Mouse (Mus musculus): ENCODE results near the gene H2-Ke6. TPM values are rescaled to one million over a fixed set of nuclear protein-coding genes. Genes with fewer than 3 reads are reported as not detected.

H2-Ke6 gene
- polyA plus RNA-seq, 1 experiment from 2014 or later: 65.6 TPM

GRCm38 (mm10) chr17:34037241-34037640, 9.4 kb upstream of the H2-Ke6 start:
- H3K4me1 ChIP-seq: peaks cover 42% of the 10 kb centered on the region
- WGBS: 96% methylated on average over 7 of the region's 7 CpGs
- H3K4me2 ChIP-seq: no peak overlapping the region
- no peaks in the 10 kb centered on the region for H3K27me3 ChIP-seq (replicated peaks)
- H3K27ac ChIP-seq: no peak overlapping the region
- H3K36me3 ChIP-seq (replicated peaks): peaks cover 23% of the 10 kb centered on the region
- H3K4me3 ChIP-seq: no peak overlapping the region
- H3K9ac ChIP-seq: no peak overlapping the region
- no peaks in the 10 kb centered on the region for H3K9me3 ChIP-seq
- no peak for ATAC-seq (replicated peaks)

GRCm38 (mm10) chr17:34036647-34037046, 8.8 kb upstream of the H2-Ke6 start:
- peaks cover 42% of the 10 kb centered on the region for H3K4me1 ChIP-seq
- H3K4me2 ChIP-seq: no peak overlapping the region
- no peaks in the 10 kb centered on the region for H3K27me3 ChIP-seq (replicated peaks)
- H3K9me3 ChIP-seq: no peaks in the 10 kb centered on the region
- H3K27ac ChIP-seq: no peak overlapping the region
- no peak overlapping the region for H3K9ac ChIP-seq
- no peak overlapping the region for H3K4me3 ChIP-seq
- ATAC-seq (replicated peaks): no peak
- peaks cover 23% of the 10 kb centered on the region for H3K36me3 ChIP-seq (replicated peaks)
- 81% methylated on average over 10 of the region's 10 CpGs for WGBS

GRCm38 (mm10) chr17:34035517-34035916, 7.7 kb upstream of the H2-Ke6 start:
- 88% methylated on average over 9 of the region's 9 CpGs for WGBS
- Histone ChIP-seq H3K4me1 (peaks cover 46% of the 10 kb centered on the region), H3K9ac (no peak overlapping the region), H3K4me2 (no peak overlapping the region), H3K27me3 (replicated peaks) (no peaks in the 10 kb centered on the region), H3K36me3 (replicated peaks) (peaks cover 23% of the 10 kb centered on the region), H3K27ac (no peak overlapping the region), H3K9me3 (no peaks in the 10 kb centered on the region), H3K4me3 (no peak overlapping the region)
- no peak for ATAC-seq (replicated peaks)

DNA sequence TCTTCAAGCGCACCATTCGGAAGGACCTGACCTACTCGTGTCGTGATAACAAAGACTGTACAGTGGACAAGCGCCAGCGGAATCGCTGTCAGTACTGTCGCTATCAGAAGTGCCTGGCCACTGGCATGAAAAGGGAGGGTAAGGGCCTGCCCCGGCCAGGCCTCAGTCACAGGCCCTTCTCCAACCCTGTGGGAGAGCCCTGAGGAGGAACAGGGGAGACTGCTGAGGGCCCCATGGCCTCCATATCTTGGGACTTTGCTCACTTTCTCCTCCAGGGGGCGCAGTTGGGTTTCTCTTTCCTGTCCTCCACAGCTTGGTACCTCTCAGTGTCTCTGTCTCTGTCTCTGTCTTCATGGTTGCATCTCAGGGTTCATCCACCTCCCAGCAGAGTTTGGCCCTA, 6.2 kb upstream of the H2-Ke6 start:
- H3K9ac ChIP-seq: no peak overlapping the region
- H3K4me3 ChIP-seq: no peak overlapping the region
- H3K36me3 ChIP-seq (replicated peaks): peaks cover 27% of the 10 kb centered on the region
- peaks cover 50% of the 10 kb centered on the region for H3K4me1 ChIP-seq
- no peaks in the 10 kb centered on the region for H3K27me3 ChIP-seq (replicated peaks)
- no peak overlapping the region for H3K27ac ChIP-seq
- no peak for ATAC-seq (replicated peaks)
- 76% methylated on average over 10 of the region's 10 CpGs for WGBS
- H3K4me2 ChIP-seq: no peak overlapping the region
- H3K9me3 ChIP-seq: no peaks in the 10 kb centered on the region

DNA sequence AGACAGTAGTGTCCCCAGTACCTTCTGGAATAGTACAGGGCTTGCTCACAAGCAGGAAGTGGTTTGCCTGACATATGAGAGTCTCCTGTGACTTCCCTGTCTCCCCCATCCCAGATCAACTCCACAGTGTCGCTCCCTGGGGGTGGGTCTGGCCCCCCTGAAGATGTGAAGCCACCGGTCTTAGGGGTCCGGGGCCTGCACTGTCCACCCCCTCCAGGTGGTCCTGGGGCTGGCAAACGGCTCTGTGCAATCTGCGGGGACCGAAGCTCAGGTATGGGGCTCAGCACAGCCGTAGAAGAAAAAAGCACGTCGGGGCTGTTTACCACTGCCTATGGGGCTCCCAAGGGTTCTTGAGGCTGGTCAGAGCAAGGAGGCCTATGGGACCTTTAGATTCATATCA, 5.6 kb upstream of the H2-Ke6 start:
- WGBS: 93% methylated on average over 9 of the region's 9 CpGs
- ATAC-seq (replicated peaks): no peak
- no peak overlapping the region for H3K27ac ChIP-seq
- no peaks in the 10 kb centered on the region for H3K27me3 ChIP-seq (replicated peaks)
- peaks cover 50% of the 10 kb centered on the region for H3K4me1 ChIP-seq
- H3K36me3 ChIP-seq (replicated peaks): peaks cover 32% of the 10 kb centered on the region
- H3K9ac ChIP-seq: no peak overlapping the region
- H3K4me3 ChIP-seq: peak overlapping the region; percentile 71; the same call in 1 of the 2 replicates
- peak overlapping the region; percentile 80 for H3K4me2 ChIP-seq
- no peaks in the 10 kb centered on the region for H3K9me3 ChIP-seq

- 48% methylated on average over 9 of the region's 9 CpGs for WGBS
- H3K9ac ChIP-seq: peak overlapping the region; percentile 75
- H3K9me3 ChIP-seq: no peaks in the 10 kb centered on the region
- no peak for ATAC-seq (replicated peaks)
- H3K27me3 ChIP-seq (replicated peaks): no peaks in the 10 kb centered on the region
- peaks cover 50% of the 10 kb centered on the region for H3K4me1 ChIP-seq
- peak overlapping the region; percentile 99; the same call in 1 of the 2 replicates for H3K27ac ChIP-seq
- peak overlapping the region; percentile 80 for H3K4me2 ChIP-seq
- H3K4me3 ChIP-seq: peak overlapping the region; percentile 71
- H3K36me3 ChIP-seq (replicated peaks): peaks cover 31% of the 10 kb centered on the region
These were observed 4.9 kb upstream of the H2-Ke6 start for GRCm38 (mm10) chr17:34032806-34033205.

GRCm38 (mm10) chr17:34032174-34032632, 4.3 kb upstream of the H2-Ke6 start:
- H3K27me3 ChIP-seq (replicated peaks): no peaks in the 10 kb centered on the region
- 0 out of 2 replicates have a peak, but pooled peaks have one; percentile 1 for ATAC-seq (replicated peaks)
- H3K4me3 ChIP-seq: peak overlapping the region; percentile 71
- peak overlapping the region; percentile 75 for H3K9ac ChIP-seq
- peak overlapping the region; percentile 99 for H3K27ac ChIP-seq
- peaks cover 26% of the 10 kb centered on the region for H3K36me3 ChIP-seq (replicated peaks)
- peaks cover 55% of the 10 kb centered on the region for H3K4me1 ChIP-seq
- under 1% methylated on average over 31 of the region's 48 CpGs for WGBS
- peak overlapping the region; percentile 80 for H3K4me2 ChIP-seq
- no peaks in the 10 kb centered on the region for H3K9me3 ChIP-seq

DNA sequence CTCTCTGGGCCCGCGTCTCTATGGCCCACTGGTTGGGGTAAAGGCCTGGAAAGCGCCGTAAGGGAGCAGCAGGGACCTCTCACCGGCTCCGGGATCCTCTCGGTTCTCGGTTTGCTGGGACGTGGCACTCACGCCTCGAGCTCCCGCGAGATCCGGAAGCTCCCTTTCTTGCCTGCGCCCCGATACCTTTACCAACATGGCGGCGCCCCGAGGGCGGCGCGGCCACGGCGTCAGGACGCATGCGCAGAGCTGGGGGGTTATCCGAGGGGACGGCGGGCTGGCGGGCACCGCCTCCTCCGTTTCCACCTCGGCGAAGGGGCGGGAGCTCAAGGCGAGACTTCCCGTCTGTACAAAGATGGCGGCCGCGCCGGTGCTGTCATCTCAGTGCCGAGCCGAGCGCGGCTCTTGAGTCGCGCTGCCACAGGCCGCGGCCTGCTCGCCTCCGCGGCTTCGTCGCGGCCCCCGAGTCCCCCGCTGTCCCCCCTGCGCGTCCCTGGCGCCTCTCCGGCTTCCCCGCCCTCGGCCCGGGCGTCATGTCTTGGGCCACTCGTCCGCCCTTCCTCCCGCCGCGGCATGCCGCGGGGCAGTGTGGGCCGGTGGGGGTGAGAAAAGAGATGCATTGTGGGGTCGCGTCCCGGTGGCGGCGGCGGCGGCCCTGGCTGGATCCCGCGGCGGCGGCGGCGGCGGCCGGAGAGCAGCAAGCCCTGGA, 3.8 kb upstream of the H2-Ke6 start, which contains the start of the genes Slc39a7 and Rxrb:
Slc39a7 (minus strand) TSS at position 218 of the 709 bp plus-strand sequence.
Rxrb (plus strand) TSS at position 348 of the 709 bp plus-strand sequence.
- ATAC-seq (replicated peaks): peak; percentile 82
- under 1% methylated on average over 83 of the region's 88 CpGs for WGBS
- peak within 1 kb of the TSS; percentile 80 for H3K4me2 ChIP-seq
- no peaks in the 10 kb centered on the region for H3K9me3 ChIP-seq
- H3K27me3 ChIP-seq (replicated peaks): no peaks in the 10 kb centered on the region
- peak within 1 kb of the TSS; percentile 89 for H3K9ac ChIP-seq
- H3K4me1 ChIP-seq: peaks cover 61% of the 10 kb centered on the region
- peaks cover 22% of the 10 kb centered on the region for H3K36me3 ChIP-seq (replicated peaks)
- H3K27ac ChIP-seq: peak within 1 kb of the TSS; percentile 99
- H3K4me3 ChIP-seq: peak within 1 kb of the TSS; percentile 71

GRCm38 (mm10) chr17:34030861-34031326, 3.0 kb upstream of the H2-Ke6 start:
- Histone ChIP-seq H3K36me3 (replicated peaks) (peaks cover 14% of the 10 kb centered on the region), H3K4me1 (peaks cover 68% of the 10 kb centered on the region), H3K4me2 (peak overlapping the region; percentile 80), H3K27me3 (replicated peaks) (no peaks in the 10 kb centered on the region), H3K9ac (peak overlapping the region; percentile 89), H3K27ac (peak overlapping the region; percentile 99), H3K9me3 (no peaks in the 10 kb centered on the region), H3K4me3 (peak overlapping the region; percentile 71)
- 5% methylated on average over 20 of the region's 20 CpGs for WGBS
- no peak for ATAC-seq (replicated peaks)

- Histone ChIP-seq H3K4me3 (peak overlapping the region; percentile 71), H3K9ac (peak overlapping the region; percentile 89; the same call in 1 of the 2 replicates), H3K4me2 (peak overlapping the region; percentile 80), H3K4me1 (peaks cover 77% of the 10 kb centered on the region), H3K36me3 (replicated peaks) (peaks cover 13% of the 10 kb centered on the region), H3K27me3 (replicated peaks) (no peaks in the 10 kb centered on the region), H3K27ac (0 out of 2 replicates have a peak overlapping the region, but pooled peaks have one; percentile 2), H3K9me3 (no peaks in the 10 kb centered on the region)
- ATAC-seq (replicated peaks): no peak
- WGBS: 60% methylated on average over 21 of the region's 21 CpGs
These were observed 2.2 kb upstream of the H2-Ke6 start for GRCm38 (mm10) chr17:34029890-34030595.

DNA sequence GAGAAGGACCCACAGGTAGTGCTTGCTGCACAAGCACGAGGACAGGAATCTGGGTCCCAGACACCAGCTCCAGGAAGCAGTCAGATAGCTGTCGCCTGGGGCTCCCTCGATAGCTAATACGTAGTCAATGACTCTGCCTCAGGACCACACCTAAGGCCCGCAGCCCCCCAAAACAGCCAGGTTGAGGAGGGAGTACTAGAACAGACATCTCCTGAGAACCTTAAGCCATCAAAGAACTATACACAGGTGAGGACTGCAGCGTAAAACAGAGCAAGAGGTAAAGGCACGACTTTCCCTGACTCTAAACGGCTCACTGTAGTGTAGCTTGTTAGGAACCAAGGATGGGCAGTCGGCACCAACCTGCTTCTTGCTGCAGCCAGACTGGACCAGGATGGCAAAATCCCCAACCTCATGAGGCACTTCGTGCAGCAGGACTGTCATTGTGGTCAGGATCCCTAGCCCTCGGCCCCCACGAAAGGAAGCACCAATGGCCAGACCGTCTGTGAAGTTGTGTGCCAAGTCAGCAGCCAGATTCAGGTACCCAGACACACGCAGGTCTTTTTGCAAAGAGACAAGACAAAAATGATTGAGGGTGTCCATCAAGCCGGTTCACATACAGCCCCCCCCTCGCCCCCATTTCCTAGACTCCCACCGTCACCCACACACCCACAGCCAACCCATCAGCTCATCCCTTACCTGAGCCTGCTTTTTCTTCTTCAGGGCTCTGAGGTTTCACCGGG, 1.5 kb upstream of the H2-Ke6 start:
- H3K9ac ChIP-seq: no peak overlapping the region
- WGBS: 86% methylated on average over 18 of the region's 18 CpGs

More for the DNA sequence above, 1.5 kb upstream of the H2-Ke6 start:
- peaks cover 10% of the 10 kb centered on the region for H3K36me3 ChIP-seq (replicated peaks)
- peak overlapping the region; percentile 90 for H3K4me2 ChIP-seq
- H3K4me1 ChIP-seq: peaks cover 78% of the 10 kb centered on the region
- H3K4me3 ChIP-seq: peak overlapping the region; percentile 71; the same call in 1 of the 2 replicates
- H3K27ac ChIP-seq: no peak overlapping the region
- no peak for ATAC-seq (replicated peaks)
- H3K27me3 ChIP-seq (replicated peaks): no peaks in the 10 kb centered on the region
- no peaks in the 10 kb centered on the region for H3K9me3 ChIP-seq
